Mouse (Mus musculus) gastrocnemius, adult 2 months (tissue): Measurements from ENCODE around the gene Ctdspl. TPM values are rescaled to one million over a fixed set of nuclear protein-coding genes. Genes with fewer than 3 reads are reported as not detected.

Experiments
- DNase-seq: peaks from one replicate; pipeline ENCODE4 v3.0.0; 2022
- H3K27ac ChIP-seq: fragments of 200-600 bp; 2 replicates; pipeline ENCODE4 v1.8.1; 2022; ENCODE audit warnings: mild to moderate bottlenecking
- H3K4me3 ChIP-seq: fragments of 200-600 bp; 2 replicates; pipeline ENCODE4 v1.8.1; 2022; ENCODE audit warnings: mild to moderate bottlenecking, moderate library complexity
- CTCF ChIP-seq: fragments of 200-600 bp; IDR thresholded peaks from 2 replicates; pipeline ENCODE4 v1.8.1; 2022; ENCODE audit warnings: antibody characterized with exemption, mild to moderate bottlenecking, moderate library complexity
- intact Hi-C: fragments of 180-260 bp; cut with DNase I; formaldehyde crosslinking; loops from one replicate; pipeline ENCODE4 v1.15.1; 2025
- total RNA-seq, 2 experiments: library from RNA; stranded (reverse); gene quantifications; 2 replicates each; pipeline ENCODE4 v1.2.3; 2021

The Ctdspl gene
- total RNA-seq, 2 experiments from 2014 or later, result 3.5 to 5.9 TPM

- intact Hi-C loops, result loop anchor here (2.0 to 5.0 kb wide), 2 partner anchors 35 to 59 kb away; no protein-coding TSS in a partner anchor
- DNase-seq, result peak; percentile 89
- H3K27ac ChIP-seq, result peak overlapping the region; percentile 87
- TF ChIP-seq CTCF, result no peak
- peak overlapping the region; percentile 63 for H3K4me3 ChIP-seq
Observed at GRCm38 (mm10) chr9:119031772-119032171, 105.5 kb downstream of the Ctdspl start.

- Histone ChIP-seq H3K27ac (peak overlapping the region; percentile 87), H3K4me3 (no peak overlapping the region)
- no peak for DNase-seq
- no peak for TF ChIP-seq CTCF
- intact Hi-C loops, result loop anchor here (2.0 to 5.0 kb wide), 2 partner anchors 34 to 60 kb away; no protein-coding TSS in a partner anchor
Observed at GRCm38 (mm10) chr9:119032538-119032937, 106.3 kb downstream of the Ctdspl start.

- peak overlapping the region; percentile 87 for H3K27ac ChIP-seq
- no peak for TF ChIP-seq CTCF
- DNase-seq, result no peak
- H3K4me3 ChIP-seq, result no peak overlapping the region
- intact Hi-C loops, result loop anchor here (2.0 to 5.0 kb wide), 2 partner anchors 33 to 61 kb away; no protein-coding TSS in a partner anchor
Observed at GRCm38 (mm10) chr9:119033111-119033921, 107.1 kb downstream of the Ctdspl start.

- no peak overlapping the region for H3K27ac ChIP-seq
- intact Hi-C loops, result loop anchor here (5.0 kb wide), 1 partner anchor 62 kb away; no protein-coding TSS in a partner anchor
- TF ChIP-seq CTCF, result no peak
Observed at GRCm38 (mm10) chr9:119034069-119034468, 107.8 kb downstream of the Ctdspl start.

GRCm38 (mm10) chr9:119034676-119035665 lies 108.7 kb downstream of the Ctdspl start:
- DNase-seq, result no peak
- Histone ChIP-seq H3K4me3 (no peak overlapping the region), H3K27ac (peak overlapping the region; percentile 71; the same call in 1 of the 2 replicates)
- intact Hi-C loops, result loop anchor here (5.0 kb wide), 1 partner anchor 63 kb away; no protein-coding TSS in a partner anchor
- no peak for TF ChIP-seq CTCF

More at GRCm38 (mm10) chr9:119034069-119034468, 107.8 kb downstream of the Ctdspl start:
- DNase-seq, result no peak
- no peak overlapping the region for H3K4me3 ChIP-seq

GRCm38 (mm10) chr9:119035836-119036235 lies 109.6 kb downstream of the Ctdspl start:
- TF ChIP-seq CTCF, result no peak
- intact Hi-C loops, result no loop called here
- peak; percentile 89 for DNase-seq
- Histone ChIP-seq H3K4me3 (no peak overlapping the region), H3K27ac (peak overlapping the region; percentile 71)

- peak overlapping the region; percentile 8 for H3K4me3 ChIP-seq
- intact Hi-C loops, result no loop called here
- TF ChIP-seq CTCF, result no peak
- DNase-seq, result no peak
- peak overlapping the region; percentile 77 for H3K27ac ChIP-seq
Observed at GRCm38 (mm10) chr9:119037076-119037730, 111.0 kb downstream of the Ctdspl start.

- Histone ChIP-seq H3K4me3 (no peak overlapping the region), H3K27ac (no peak overlapping the region)
- intact Hi-C loops, result no loop called here
- no peak for DNase-seq
- no peak for TF ChIP-seq CTCF
Observed at GRCm38 (mm10) chr9:119038574-119038973, 112.3 kb downstream of the Ctdspl start.

- intact Hi-C loops, result no loop called here
- H3K4me3 ChIP-seq, result no peak overlapping the region
- no peak for DNase-seq
- H3K27ac ChIP-seq, result no peak overlapping the region
- no peak for TF ChIP-seq CTCF
Observed at GRCm38 (mm10) chr9:119040101-119040775, 114.0 kb downstream of the Ctdspl start.

GRCm38 (mm10) chr9:119048182-119048903 lies 122.1 kb downstream of the Ctdspl start:
- no peak overlapping the region for H3K27ac ChIP-seq
- H3K4me3 ChIP-seq, result no peak overlapping the region
- intact Hi-C loops, result no loop called here
- TF ChIP-seq CTCF, result no peak
- DNase-seq, result no peak

GRCm38 (mm10) chr9:119051158-119051557 lies 124.9 kb downstream of the Ctdspl start:
- Histone ChIP-seq H3K4me3 (no peak overlapping the region), H3K27ac (no peak overlapping the region)
- no peak for DNase-seq
- intact Hi-C loops, result no loop called here
- TF ChIP-seq CTCF, result peak; percentile 22; the same call in 1 of the 2 replicates
